Mouse (Mus musculus) thymus, adult 2 months (tissue): ENCODE results near the gene Ncapd3. TPM values are rescaled to one million over a fixed set of nuclear protein-coding genes. Genes with fewer than 3 reads are reported as not detected.

Experiments
- DNase-seq: peaks from one replicate; pipeline ENCODE4 v3.0.0; 2021
- H3K27ac ChIP-seq: fragments of 200-500 bp; 2 replicates; pipeline ENCODE4 v1.5.1; 2012; ENCODE audit warnings: low read length, control low read depth; ENCODE audit not compliant: control insufficient read depth, insufficient read depth
- H3K27me3 ChIP-seq: fragments of 200-500 bp; 2 replicates; pipeline ENCODE4 v1.6.1; 2012; ENCODE audit warnings: mild to moderate bottlenecking, low read length, moderate library complexity, mixed read lengths; ENCODE audit not compliant: control insufficient read depth, insufficient read depth
- H3K36me3 ChIP-seq: fragments of 200-500 bp; 2 replicates; pipeline ENCODE4 v1.6.1; 2012; ENCODE audit warnings: mild to moderate bottlenecking, low read length, moderate library complexity; ENCODE audit not compliant: control insufficient read depth, insufficient read depth
- H3K4me1 ChIP-seq: fragments of 200-500 bp; replicated peaks from 2 replicates; pipeline ENCODE4 v1.6.1; 2012; ENCODE audit warnings: low read length; ENCODE audit not compliant: control insufficient read depth, insufficient read depth
- H3K4me3 ChIP-seq: fragments of 200-500 bp; 2 replicates; pipeline ENCODE4 v1.5.1; 2012; ENCODE audit warnings: mild to moderate bottlenecking, low read length, control low read depth, moderate library complexity; ENCODE audit not compliant: control insufficient read depth, insufficient read depth
- CTCF ChIP-seq: fragments of 200-500 bp; IDR thresholded peaks from 2 replicates; pipeline ENCODE4 v1.5.1; 2012; ENCODE audit warnings: mild to moderate bottlenecking, control low read depth, low read length, moderate library complexity, borderline replicate concordance; ENCODE audit not compliant: control insufficient read depth, poor library complexity, insufficient read depth; ENCODE audit errors: extremely low read depth
- POLR2A ChIP-seq: fragments of 200-500 bp; IDR thresholded peaks from 2 replicates; pipeline ENCODE4 v1.6.1; 2012; ENCODE audit warnings: mild to moderate bottlenecking, low read length, control low read depth, moderate library complexity; ENCODE audit not compliant: control insufficient read depth, poor library complexity, insufficient read depth; ENCODE audit errors: extremely low read depth
- WGBS: fragments of 180-500 bp; shearing (Covaris S2); methylation state at CpG from one replicate; pipeline ENCODE4 v1.1.7; 2018; 5-methylcytosine and 5-hydroxymethylcytosine counted together
- polyA plus RNA-seq: library from polyadenylated mRNA; depleted of rRNA; stranded (reverse); fragments of >200 nt; gene quantifications from 2 replicates; pipeline ENCODE4 v1.2.3, GENCODE M21; 2012

Gene Ncapd3
- polyA plus RNA-seq, 1 experiment: 75.5 TPM

DNA sequence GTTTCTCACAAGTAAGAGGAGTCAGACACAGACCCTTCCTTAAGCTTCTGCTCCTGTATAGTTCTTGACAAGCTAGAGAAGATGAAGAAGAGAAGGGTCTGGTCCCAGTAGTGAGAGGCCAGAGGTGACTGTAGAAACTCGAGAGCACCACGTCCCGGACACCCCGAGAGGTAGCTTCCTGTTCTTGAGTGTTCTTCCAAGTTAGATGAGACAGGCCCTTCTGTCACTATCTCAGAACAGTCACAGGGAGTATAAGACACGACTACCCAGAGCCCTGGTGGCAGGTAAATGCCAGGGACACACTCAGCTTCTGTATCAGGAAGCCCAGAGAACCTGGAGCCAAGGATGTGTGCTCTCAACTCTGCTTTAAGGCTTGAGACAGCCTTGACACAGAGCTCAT lies 20.7 kb upstream of the Ncapd3 start:
- Histone ChIP-seq H3K4me3 (no peak overlapping the region), H3K27ac (no peak overlapping the region), H3K27me3 (no peaks in the 10 kb centered on the region), H3K4me1 (no peaks in the 10 kb centered on the region), H3K36me3 (peaks cover 87% of the 10 kb centered on the region)
- 90% methylated on average over 5 of the region's 5 CpGs for WGBS
- TF ChIP-seq CTCF: no peak
- TF ChIP-seq POLR2A: no peak
- no peak for DNase-seq

DNA sequence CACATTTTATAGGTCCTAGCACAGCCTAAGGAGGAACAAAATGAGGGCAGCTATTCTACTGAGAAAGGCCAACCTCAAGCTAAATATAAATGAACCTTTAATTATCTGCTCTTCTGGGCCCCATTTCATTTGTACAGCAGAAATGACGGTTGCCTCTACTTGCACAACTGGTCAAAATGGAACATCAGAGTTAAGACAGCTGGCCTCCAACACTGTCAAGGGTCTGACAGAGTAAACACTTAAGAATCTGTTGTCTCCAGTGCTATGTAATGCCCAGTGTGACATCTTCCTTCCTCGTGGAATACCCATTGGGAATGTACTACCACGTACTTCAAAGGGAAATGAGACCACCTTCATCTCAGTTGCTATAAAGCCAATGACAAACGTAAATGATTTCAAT lies 18.4 kb upstream of the Ncapd3 start:
- H3K27ac ChIP-seq: no peak overlapping the region
- TF ChIP-seq CTCF (no peak), POLR2A (no peak)
- no peak overlapping the region for H3K4me3 ChIP-seq
- H3K27me3 ChIP-seq: no peaks in the 10 kb centered on the region
- DNase-seq: no peak
- 97% methylated on average over 4 of the region's 4 CpGs for WGBS
- H3K4me1 ChIP-seq: no peaks in the 10 kb centered on the region
- H3K36me3 ChIP-seq: peaks cover 79% of the 10 kb centered on the region

DNA sequence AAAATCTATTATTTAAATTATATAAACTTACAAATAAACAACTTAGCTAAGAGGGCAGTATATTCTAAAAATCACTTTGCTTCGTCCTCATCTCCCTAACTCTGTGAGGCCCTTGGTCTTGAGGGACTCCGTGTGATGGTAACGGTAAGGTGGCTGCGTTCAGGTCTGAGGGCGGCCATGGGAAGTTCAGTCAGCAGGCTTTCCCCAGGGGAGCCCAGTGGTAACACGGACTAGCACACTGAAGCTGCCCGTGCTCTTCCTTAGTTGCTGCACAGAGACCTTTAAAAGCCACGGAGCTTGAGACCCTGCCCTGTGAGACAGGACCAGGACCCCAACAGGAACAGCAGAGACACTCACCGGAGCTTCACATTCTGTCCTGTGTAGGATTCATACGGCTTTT lies 11.0 kb upstream of the Ncapd3 start:
- Histone ChIP-seq H3K27ac (no peak overlapping the region), H3K4me1 (peaks cover 3% of the 10 kb centered on the region), H3K27me3 (no peaks in the 10 kb centered on the region), H3K4me3 (no peak overlapping the region), H3K36me3 (peaks cover 39% of the 10 kb centered on the region)
- DNase-seq: no peak
- WGBS: 98% methylated on average over 10 of the region's 10 CpGs
- TF ChIP-seq CTCF (no peak), POLR2A (no peak)

DNA sequence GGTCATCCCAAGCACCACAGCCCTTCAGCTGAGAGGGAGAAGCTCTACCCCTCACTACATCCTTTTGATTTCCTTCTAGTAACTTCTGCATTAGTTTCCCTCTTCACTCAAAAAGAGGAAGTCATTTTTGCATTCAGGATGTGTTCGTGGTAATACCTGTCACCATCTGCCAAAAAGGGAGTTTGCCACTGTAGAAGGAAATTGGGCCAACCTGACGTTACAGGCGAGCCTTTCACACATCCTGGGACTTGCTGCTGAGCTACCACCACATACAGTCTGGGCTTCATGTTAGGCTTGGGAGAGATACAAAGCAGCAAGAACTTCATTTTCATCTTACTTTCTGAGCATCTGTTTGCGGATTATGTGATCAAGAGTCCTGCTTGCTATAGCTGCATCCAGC lies 6.3 kb upstream of the Ncapd3 start:
- TF ChIP-seq POLR2A (no peak), CTCF (no peak)
- WGBS: 12% methylated on average over 4 of the region's 4 CpGs
- peaks cover 14% of the 10 kb centered on the region for H3K4me1 ChIP-seq
- H3K4me3 ChIP-seq: no peak overlapping the region
- DNase-seq: no peak
- peak overlapping the region; percentile 27; the same call in 1 of the 2 replicates for H3K27ac ChIP-seq
- H3K27me3 ChIP-seq: no peaks in the 10 kb centered on the region
- peaks cover 11% of the 10 kb centered on the region; the same call in 1 of the 2 replicates for H3K36me3 ChIP-seq

DNA sequence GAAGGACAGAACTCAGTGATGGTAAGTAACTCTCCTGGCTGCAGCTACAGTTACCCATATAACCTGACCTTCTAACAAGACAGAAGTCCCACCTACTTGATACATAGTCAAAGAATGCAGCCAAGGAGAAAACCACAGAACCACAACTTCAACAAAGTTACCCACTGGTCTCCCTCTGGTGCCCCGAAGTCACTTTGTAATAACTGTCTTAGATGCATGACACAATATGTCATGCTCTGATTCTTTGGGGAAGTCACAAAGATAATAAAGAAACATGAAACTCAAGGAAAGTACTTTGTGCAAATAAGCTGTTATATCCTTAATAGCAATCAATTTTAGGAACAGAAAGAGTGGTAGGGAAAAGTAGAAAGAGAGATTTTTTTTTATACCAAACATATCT lies 3.3 kb upstream of the Ncapd3 start:
- WGBS: 2% methylated on average over 1 of the region's 1 CpGs
- no peak for DNase-seq
- Histone ChIP-seq H3K27ac (no peak overlapping the region), H3K4me3 (no peak overlapping the region), H3K4me1 (peaks cover 14% of the 10 kb centered on the region), H3K27me3 (no peaks in the 10 kb centered on the region), H3K36me3 (0 out of 2 replicates have a peak, but pooled peaks cover 1% of the 10 kb centered on the region)
- TF ChIP-seq CTCF: no peak
- TF ChIP-seq POLR2A: no peak

DNA sequence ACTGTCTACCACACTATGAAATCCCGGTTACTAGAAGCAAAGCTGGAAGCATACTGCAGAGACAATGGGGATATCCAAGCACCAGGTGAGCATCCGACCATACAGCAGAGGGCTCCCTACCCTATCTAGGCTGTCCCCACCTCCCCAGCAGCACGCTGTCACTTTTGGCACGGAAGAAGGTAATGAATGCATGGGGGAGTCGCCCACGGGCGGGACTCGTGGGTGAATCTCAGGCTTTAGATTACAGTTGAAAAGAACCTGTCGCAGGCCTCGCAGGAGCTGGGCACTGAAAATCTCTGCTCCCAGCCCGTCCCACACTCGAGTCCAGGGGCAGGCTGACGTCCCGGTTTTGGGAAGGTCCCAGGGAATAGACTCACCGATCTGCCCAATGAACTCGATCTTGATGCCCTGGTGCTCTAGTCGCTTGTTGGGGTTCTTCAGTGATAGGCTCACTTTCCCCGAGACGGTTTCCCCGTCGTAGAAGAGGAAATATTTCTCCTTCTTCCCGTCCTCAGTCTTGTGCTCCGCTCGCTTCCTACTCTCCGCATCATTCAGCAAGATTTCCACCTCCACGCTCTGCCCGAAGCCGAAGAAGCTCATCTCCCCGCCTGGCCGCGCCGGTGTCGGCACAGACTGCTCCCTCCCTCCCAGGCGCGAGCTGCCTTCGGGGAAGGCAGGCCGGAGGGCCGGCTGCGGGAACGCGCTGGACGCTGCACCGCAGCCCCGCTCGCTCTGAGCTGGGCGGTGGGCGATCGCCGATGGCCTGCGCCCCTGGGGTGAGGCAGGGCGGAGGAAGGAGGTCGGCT lies 750 bp upstream of the Ncapd3 start:
- peaks cover 10% of the 10 kb centered on the region for H3K4me1 ChIP-seq

More for the DNA sequence above, 750 bp upstream of the Ncapd3 start:
- peak; percentile 68 for DNase-seq
- TF ChIP-seq POLR2A (no peak), CTCF (0 out of 2 replicates have a peak, but pooled peaks have one; percentile 24)
- WGBS: under 1% methylated on average over 52 of the region's 52 CpGs
- Histone ChIP-seq H3K27ac (peak overlapping the region; percentile 2), H3K36me3 (no peaks in the 10 kb centered on the region), H3K27me3 (no peaks in the 10 kb centered on the region), H3K4me3 (peak overlapping the region; percentile 64)
